Mouse (Mus musculus) embryonic facial prominence, embryonic 10.5 days (tissue): ENCODE measurements around the gene Myzap. TPM values are rescaled to one million over a fixed set of nuclear protein-coding genes. Genes with fewer than 3 reads are reported as not detected.

Experiments
- DNase-seq: peaks from one replicate; pipeline ENCODE4 v3.0.0-alpha.2; 2017; ENCODE audit warnings: low spot score
- H3K27ac ChIP-seq: fragments of 300-500 bp; sonication (generic); replicated peaks from 2 replicates; pipeline ENCODE4 v1.5.1; 2016; ENCODE audit warnings: mild to moderate bottlenecking
- H3K27me3 ChIP-seq: fragments of 300-500 bp; sonication (generic); replicated peaks from 2 replicates; pipeline ENCODE4 v1.6.1; 2016; ENCODE audit warnings: low read depth, mild to moderate bottlenecking; ENCODE audit not compliant: poor library complexity, severe bottlenecking
- H3K36me3 ChIP-seq: fragments of 300-500 bp; sonication (generic); replicated peaks from 2 replicates; pipeline ENCODE4 v1.6.1; 2016; ENCODE audit warnings: mild to moderate bottlenecking, moderate library complexity
- H3K4me1 ChIP-seq: fragments of 300-500 bp; sonication (generic); 2 replicates; pipeline ENCODE4 v1.6.1; 2016
- H3K4me3 ChIP-seq: fragments of 300-500 bp; sonication (generic); 2 replicates; pipeline ENCODE4 v1.5.1; 2016; ENCODE audit warnings: mild to moderate bottlenecking, moderate library complexity
- H3K9me3 ChIP-seq: fragments of 300-500 bp; sonication (generic); 2 replicates; pipeline ENCODE4 v1.6.1; 2016; ENCODE audit warnings: mild to moderate bottlenecking
- WGBS: fragments of 180-500 bp; shearing (Covaris S2); methylation state at CpG from one replicate; pipeline ENCODE4 v1.1.7; 2016; 5-methylcytosine and 5-hydroxymethylcytosine counted together
- polyA plus RNA-seq: library from polyadenylated mRNA; unstranded; fragments of >200 nt; fragmentation: Nextera tagmentation; extraction: Ambion mirVana; gene quantifications from 2 replicates; pipeline ENCODE4 v1.2.1, GENCODE M21; 2016

Gene Myzap
- polyA plus RNA-seq, 1 experiment from 2014 or later = 7.1 TPM

GRCm38 (mm10) chr9:71527438-71527837 is 64.7 kb downstream of the Myzap start:
- H3K27ac ChIP-seq = no peak overlapping the region
- H3K4me3 ChIP-seq = no peak overlapping the region
- DNase-seq = no peak
- WGBS = 83% methylated on average over 9 of the region's 9 CpGs
- H3K9me3 ChIP-seq = no peaks in the 10 kb centered on the region
- H3K27me3 ChIP-seq = no peaks in the 10 kb centered on the region
- H3K4me1 ChIP-seq = no peaks in the 10 kb centered on the region
- H3K36me3 ChIP-seq = no peaks in the 10 kb centered on the region

- Histone ChIP-seq H3K4me1 (no peaks in the 10 kb centered on the region), H3K9me3 (no peaks in the 10 kb centered on the region), H3K27me3 (no peaks in the 10 kb centered on the region), H3K27ac (no peak overlapping the region), H3K4me3 (no peak overlapping the region), H3K36me3 (no peaks in the 10 kb centered on the region)
- no peak for DNase-seq
- 90% methylated on average over 4 of the region's 4 CpGs for WGBS
Measured at GRCm38 (mm10) chr9:71523901-71524300, 68.3 kb downstream of the Myzap start.

- Histone ChIP-seq H3K9me3 (no peaks in the 10 kb centered on the region), H3K4me1 (no peaks in the 10 kb centered on the region), H3K27me3 (no peaks in the 10 kb centered on the region), H3K27ac (no peak overlapping the region), H3K4me3 (no peak overlapping the region), H3K36me3 (no peaks in the 10 kb centered on the region)
- WGBS = 72% methylated on average over 3 of the region's 3 CpGs
- no peak for DNase-seq
Measured at GRCm38 (mm10) chr9:71519836-71520235, 72.3 kb downstream of the Myzap start.

GRCm38 (mm10) chr9:71517487-71517886 is 74.7 kb downstream of the Myzap start:
- Histone ChIP-seq H3K4me1 (no peaks in the 10 kb centered on the region), H3K27me3 (no peaks in the 10 kb centered on the region), H3K9me3 (no peaks in the 10 kb centered on the region), H3K27ac (no peak overlapping the region), H3K36me3 (no peaks in the 10 kb centered on the region), H3K4me3 (no peak overlapping the region)
- no peak for DNase-seq
- WGBS = 90% methylated on average over 4 of the region's 4 CpGs

- H3K27ac ChIP-seq = no peak overlapping the region
- no peaks in the 10 kb centered on the region for H3K9me3 ChIP-seq
- 89% methylated on average over 4 of the region's 4 CpGs for WGBS
- no peaks in the 10 kb centered on the region for H3K36me3 ChIP-seq
- no peaks in the 10 kb centered on the region for H3K27me3 ChIP-seq
- no peak for DNase-seq
- no peak overlapping the region for H3K4me3 ChIP-seq
- H3K4me1 ChIP-seq = no peaks in the 10 kb centered on the region
Measured at GRCm38 (mm10) chr9:71515862-71516261, 76.3 kb downstream of the Myzap start.

- WGBS = 75% methylated on average over 4 of the region's 4 CpGs
- no peak overlapping the region for H3K27ac ChIP-seq
- H3K36me3 ChIP-seq = no peaks in the 10 kb centered on the region
- no peaks in the 10 kb centered on the region for H3K27me3 ChIP-seq
- H3K4me1 ChIP-seq = no peaks in the 10 kb centered on the region
- no peaks in the 10 kb centered on the region for H3K9me3 ChIP-seq
- no peak overlapping the region for H3K4me3 ChIP-seq
- DNase-seq = no peak
Measured at GRCm38 (mm10) chr9:71513566-71513965, 78.6 kb downstream of the Myzap start.

GRCm38 (mm10) chr9:71512899-71513298 is 79.3 kb downstream of the Myzap start:
- H3K27me3 ChIP-seq = no peaks in the 10 kb centered on the region
- H3K9me3 ChIP-seq = no peaks in the 10 kb centered on the region
- no peak overlapping the region for H3K27ac ChIP-seq
- no peaks in the 10 kb centered on the region for H3K36me3 ChIP-seq
- no peak for DNase-seq
- 86% methylated on average over 10 of the region's 10 CpGs for WGBS
- H3K4me3 ChIP-seq = no peak overlapping the region
- H3K4me1 ChIP-seq = no peaks in the 10 kb centered on the region

- WGBS = 62% methylated on average over 10 of the region's 10 CpGs
Measured at GRCm38 (mm10) chr9:71498391-71499182, 93.6 kb downstream of the Myzap start.

GRCm38 (mm10) chr9:71496637-71497036 is 95.5 kb downstream of the Myzap start:
- H3K27me3 ChIP-seq = no peaks in the 10 kb centered on the region
- no peaks in the 10 kb centered on the region for H3K36me3 ChIP-seq
- 42% methylated on average over 2 of the region's 2 CpGs for WGBS
- peak overlapping the region; percentile 55 for H3K27ac ChIP-seq
- no peak overlapping the region for H3K4me3 ChIP-seq
- H3K4me1 ChIP-seq = peaks cover 37% of the 10 kb centered on the region
- no peaks in the 10 kb centered on the region for H3K9me3 ChIP-seq
- DNase-seq = no peak

More at GRCm38 (mm10) chr9:71498391-71499182, 93.6 kb downstream of the Myzap start:
- Histone ChIP-seq H3K4me3 (no peak overlapping the region), H3K36me3 (no peaks in the 10 kb centered on the region), H3K9me3 (no peaks in the 10 kb centered on the region), H3K27ac (no peak overlapping the region), H3K27me3 (no peaks in the 10 kb centered on the region; the same call in 1 of the 2 replicates), H3K4me1 (peaks cover 24% of the 10 kb centered on the region)
- peak; percentile 29 for DNase-seq

- no peak overlapping the region for H3K4me3 ChIP-seq
- H3K36me3 ChIP-seq = no peaks in the 10 kb centered on the region
- H3K27me3 ChIP-seq = no peaks in the 10 kb centered on the region
- WGBS = 66% methylated on average over 5 of the region's 5 CpGs
- H3K27ac ChIP-seq = peak overlapping the region; percentile 35
- H3K4me1 ChIP-seq = peaks cover 49% of the 10 kb centered on the region
- no peaks in the 10 kb centered on the region for H3K9me3 ChIP-seq
- DNase-seq = no peak
Measured at GRCm38 (mm10) chr9:71493771-71494170, 98.4 kb downstream of the Myzap start.

- Histone ChIP-seq H3K27ac (peak overlapping the region; percentile 67), H3K4me1 (peaks cover 44% of the 10 kb centered on the region), H3K9me3 (no peaks in the 10 kb centered on the region), H3K4me3 (no peak overlapping the region), H3K27me3 (0 out of 2 replicates have a peak, but pooled peaks cover 8% of the 10 kb centered on the region), H3K36me3 (no peaks in the 10 kb centered on the region)
- no peak for DNase-seq
- WGBS = 68% methylated on average over 15 of the region's 15 CpGs
Measured at GRCm38 (mm10) chr9:71492296-71493025, 99.7 kb downstream of the Myzap start.

- WGBS = 54% methylated on average over 3 of the region's 3 CpGs
- Histone ChIP-seq H3K4me3 (no peak overlapping the region), H3K4me1 (peaks cover 40% of the 10 kb centered on the region), H3K27me3 (0 out of 2 replicates have a peak, but pooled peaks cover 9% of the 10 kb centered on the region), H3K27ac (peak overlapping the region; percentile 7; the same call in 1 of the 2 replicates), H3K36me3 (no peaks in the 10 kb centered on the region), H3K9me3 (no peaks in the 10 kb centered on the region)
- no peak for DNase-seq
Measured at GRCm38 (mm10) chr9:71490076-71490475, 102.1 kb downstream of the Myzap start.

- peaks cover 21% of the 10 kb centered on the region for H3K4me1 ChIP-seq
- H3K36me3 ChIP-seq = peaks cover 31% of the 10 kb centered on the region
- WGBS = 42% methylated on average over 7 of the region's 7 CpGs
- peak overlapping the region; percentile 98 for H3K4me3 ChIP-seq
- no peaks in the 10 kb centered on the region for H3K9me3 ChIP-seq
- H3K27ac ChIP-seq = peak overlapping the region; percentile 100
- no peak for DNase-seq
- H3K27me3 ChIP-seq = 0 out of 2 replicates have a peak, but pooled peaks cover 9% of the 10 kb centered on the region
Measured at GRCm38 (mm10) chr9:71486127-71486526, 106.0 kb downstream of the Myzap start.
